In genomic region chr5:113471417-113471816, GRCm38 (mm10) we compare ENCODE assay signal across 9 mouse cellular contexts. TPM values are rescaled to one million over a fixed set of nuclear protein-coding genes. Genes with fewer than 3 reads are reported as not detected.
DNase-seq lines count a peak whose midpoint lies in the region; ATAC-seq lines count a peak whose summit lies in the region.
"Had no signal": no experiment of that assay in that cellular context is flagged by ENCODE, and none has a peak within 500 bp of the region (broad histone marks: within the 10 kb centered on the region; RNA-seq: fewer than 3 reads in every experiment).

No protein-coding gene starts in this region.

- peaks cover 23% of the 10 kb centered on the region for H3K4me1 ChIP-seq in neural tube, embryonic 15.5 days
- H3K4me1 ChIP-seq in liver, embryonic 13.5 days (replicated peaks), result no peaks in the 10 kb centered on the region

- no peak overlapping the region for H3K9ac ChIP-seq in neural tube, embryonic 15.5 days (replicated peaks)
- H3K9ac ChIP-seq in liver, embryonic 13.5 days, result no peak overlapping the region
- H3K9ac ChIP-seq: midbrain, embryonic 12.5 days had no signal

- no peak for ATAC-seq in neural tube, embryonic 15.5 days (ENCODE audit: low FRiP score)
- no peak for ATAC-seq in liver, embryonic 13.5 days (ENCODE audit: low read depth)
- ATAC-seq in erythroblast, adult 5-6 weeks (replicated peaks; ENCODE audit: low FRiP score, poor library complexity, severe bottlenecking), result no peak

- no peak overlapping the region for H3K27ac ChIP-seq in neural tube, embryonic 15.5 days (replicated peaks)
- no peak overlapping the region for H3K27ac ChIP-seq in liver, embryonic 13.5 days
- H3K27ac ChIP-seq: midbrain, embryonic 12.5 days had no signal

- H3K4me3 ChIP-seq in neural tube, embryonic 15.5 days (replicated peaks), result no peak overlapping the region
- no peak overlapping the region for H3K4me3 ChIP-seq in liver, embryonic 13.5 days (replicated peaks)
- H3K4me3 ChIP-seq: midbrain, embryonic 12.5 days had no signal

- peak; percentile 77 for DNase-seq in neural tube, embryonic 10.5 days (ENCODE audit: extremely low spot score, low spot score)
- peak; percentile 87 for DNase-seq in adrenal gland, postnatal 10 days
- peak; percentile 68 for DNase-seq in embryo, embryonic 9.5 days (ENCODE audit: extremely low spot score)
- DNase-seq in induced T-regulatory cell, adult 2 months (ENCODE audit: low read depth), result peak; percentile 86
- peak; percentile 20 for DNase-seq in liver, embryonic 13.5 days
- peak; percentile 37 to 48 for DNase-seq in right cerebral cortex, postnatal 36 days (ENCODE audit: low spot score in 2 of 2)

- no peaks in the 10 kb centered on the region for H3K36me3 ChIP-seq in neural tube, embryonic 15.5 days
- H3K36me3 ChIP-seq in liver, embryonic 13.5 days, result no peaks in the 10 kb centered on the region
- H3K36me3 ChIP-seq: midbrain, embryonic 12.5 days had no signal

- no peak overlapping the region for H3K4me2 ChIP-seq in neural tube, embryonic 15.5 days
- H3K4me2 ChIP-seq in liver, embryonic 13.5 days, result no peak overlapping the region
- H3K4me2 ChIP-seq: midbrain, embryonic 12.5 days had no signal

- no peaks in the 10 kb centered on the region for H3K27me3 ChIP-seq in neural tube, embryonic 15.5 days (replicated peaks)
- no peaks in the 10 kb centered on the region for H3K27me3 ChIP-seq in liver, embryonic 13.5 days

- WGBS in neural tube, embryonic 15.5 days, result 49% methylated on average over 4 of the region's 4 CpGs
- WGBS in liver, embryonic 13.5 days (ENCODE audit: insufficient replicate concordance), result 28% methylated on average over 4 of the region's 4 CpGs

- no peaks in the 10 kb centered on the region for H3K9me3 ChIP-seq in neural tube, embryonic 15.5 days (replicated peaks)
- no peaks in the 10 kb centered on the region for H3K9me3 ChIP-seq in liver, embryonic 13.5 days (replicated peaks)
- H3K9me3 ChIP-seq: midbrain, embryonic 12.5 days had no signal

RNA-seq across cellular contexts. Expression of gene Wscd2, which starts 18.7 kb away (rescaled TPM):
- polyA plus RNA-seq in neural tube, embryonic 15.5 days (2015; fragmentation: Nextera tagmentation; extraction: Ambion mirVana), result 18.2 and 22.6 TPM in 2 replicates
- total RNA-seq in adrenal gland, postnatal 10 days (2021), result 1 to 10 TPM; 6.5 to 6.7 TPM
- 0.06 and 0.10 TPM in 2 replicates for polyA plus RNA-seq in liver, embryonic 13.5 days (2015; fragmentation: Nextera tagmentation; extraction: Ambion mirVana)
- not detected in 2 replicates for total RNA-seq in erythroblast, adult 5-6 weeks (2015; ENCODE audit: low replicate concordance)
- total RNA-seq in erythroblast, adult 5-6 weeks (2017; ENCODE audit: low replicate concordance), result 0.26 TPM in 1 of 2 replicates, not detected in the other

Comparison
In these comparisons a context has a peak if more than half of its experiments do, and no peak if none do; other contexts are left out.
1. DNase-seq: peak in every context shown above with its lines; median percentile 87 in adrenal gland, postnatal 10 days; 86 in induced T-regulatory cell, adult 2 months; 77 in neural tube, embryonic 10.5 days; 68 in embryo, embryonic 9.5 days; 42 in right cerebral cortex, postnatal 36 days; 20 in liver, embryonic 13.5 days.
2. RNA of gene Wscd2, which starts 18.7 kb away (total RNA-seq): 6.5 to 6.7 TPM in adrenal gland, postnatal 10 days; 0.26 TPM in erythroblast, adult 5-6 weeks; every median in the first group is over 4 times any median in the second.